Mouse (Mus musculus) ES-E14 (cell line): ENCODE data around the gene Nebl.

ENCODE experiments used
- CHD2 ChIP-seq: IDR thresholded peaks from 2 replicates; pipeline ENCODE4 v1.6.1; 2014; ENCODE audit warnings: mild to moderate bottlenecking, low read depth, low read length, inconsistent platforms
- HCFC1 ChIP-seq: IDR thresholded peaks from 2 replicates; pipeline ENCODE4 v1.6.1; 2012; ENCODE audit warnings: low read length, inconsistent platforms, borderline replicate concordance; ENCODE audit not compliant: insufficient read depth
- MAFK ChIP-seq: IDR thresholded peaks from 2 replicates; pipeline ENCODE4 v1.6.1; 2014; ENCODE audit warnings: mild to moderate bottlenecking, low read depth, low read length, inconsistent platforms; ENCODE audit not compliant: insufficient read depth
- ZC3H11A ChIP-seq: IDR thresholded peaks from 2 replicates; pipeline ENCODE4 v1.6.1; 2012; ENCODE audit warnings: low read depth, mild to moderate bottlenecking, inconsistent platforms, low read length, borderline replicate concordance
- ZNF384 ChIP-seq: IDR thresholded peaks from 2 replicates; pipeline ENCODE4 v1.6.1; 2012; ENCODE audit warnings: low read depth, low read length, inconsistent platforms

- TF ChIP-seq ZNF384 (no peak), ZC3H11A (no peak), CHD2 (no peak), MAFK (no peak), HCFC1 (no peak)
These were observed 277.6 kb downstream of the Nebl start for GRCm38 (mm10) chr2:17453676-17454075.
